Mouse (Mus musculus) heart, embryonic 13.5 days (tissue): ENCODE results near the gene Atg4d. TPM values are rescaled to one million over a fixed set of nuclear protein-coding genes. Genes with fewer than 3 reads are reported as not detected.
A peak's percentile ranks its signal among the peaks of the same experiment; 100 is the strongest.
"Not testable (repeated sequence)": the region's sequence is repeated elsewhere in the genome, so short reads cannot be mapped to it uniquely, and the experiment has no call there.

Source experiments
- ATAC-seq: fragments of 200-750 bp; cut with Nextera tagmentation; 2 replicates; pipeline ENCODE4 v1.8.0; 2017; ENCODE audit warnings: moderate TSS enrichment; ENCODE audit not compliant: insufficient number of reproducible peaks, low FRiP score, low TSS enrichment; ENCODE audit errors: extremely low read depth
- H3K27ac ChIP-seq: fragments of 300-500 bp; sonication (generic); replicated peaks from 2 replicates; pipeline ENCODE4 v1.5.1; 2015; ENCODE audit warnings: moderate library complexity, mild to moderate bottlenecking, inconsistent platforms
- H3K27me3 ChIP-seq: fragments of 300-500 bp; sonication (generic); replicated peaks from 2 replicates; pipeline ENCODE4 v1.6.1; 2015; ENCODE audit warnings: mild to moderate bottlenecking, inconsistent platforms
- H3K36me3 ChIP-seq: fragments of 300-500 bp; sonication (generic); 2 replicates; pipeline ENCODE4 v1.6.1; 2015; ENCODE audit warnings: mild to moderate bottlenecking, inconsistent platforms
- H3K4me1 ChIP-seq: fragments of 300-500 bp; sonication (generic); 2 replicates; pipeline ENCODE4 v1.6.1; 2015; ENCODE audit warnings: inconsistent platforms
- H3K4me2 ChIP-seq: fragments of 300-500 bp; sonication (generic); 2 replicates; pipeline ENCODE4 v1.6.1; 2015; ENCODE audit warnings: inconsistent platforms, mild to moderate bottlenecking, moderate library complexity
- H3K4me3 ChIP-seq: fragments of 300-500 bp; sonication (generic); 2 replicates; pipeline ENCODE4 v1.5.1; 2015; ENCODE audit warnings: moderate library complexity, mild to moderate bottlenecking, inconsistent platforms
- H3K9ac ChIP-seq: fragments of 300-500 bp; sonication (generic); 2 replicates; pipeline ENCODE4 v1.6.1; 2015; ENCODE audit warnings: inconsistent platforms, mild to moderate bottlenecking, moderate library complexity
- H3K9me3 ChIP-seq: fragments of 300-500 bp; sonication (generic); 2 replicates; pipeline ENCODE4 v1.6.1; 2016; ENCODE audit warnings: inconsistent platforms
- WGBS: fragments of 180-500 bp; shearing (Covaris S2); methylation state at CpG from one replicate; pipeline ENCODE4 v1.1.7; 2015; ENCODE audit warnings: mixed read lengths; 5-methylcytosine and 5-hydroxymethylcytosine counted together
- polyA plus RNA-seq: library from polyadenylated mRNA; unstranded; fragments of >200 nt; fragmentation: Nextera tagmentation; extraction: Ambion mirVana; gene quantifications from 2 replicates; pipeline ENCODE4 v1.2.1, GENCODE M21; 2015

The Atg4d gene
- polyA plus RNA-seq: 41.6 and 51.4 TPM in 2 replicates

GRCm38 (mm10) chr9:21265000-21265561 is at the start of gene Atg4d:
TSS of gene Atg4d (plus strand) at chr9:21265293.
- Histone ChIP-seq H3K9ac (peak within 1 kb of the TSS; percentile 91), H3K4me2 (peak within 1 kb of the TSS; percentile 84), H3K27ac (peak within 1 kb of the TSS; percentile 83), H3K4me1 (peaks cover 31% of the 10 kb centered on the region), H3K36me3 (peaks cover 34% of the 10 kb centered on the region), H3K9me3 (no peaks in the 10 kb centered on the region), H3K4me3 (peak within 1 kb of the TSS; percentile 79), H3K27me3 (no peaks in the 10 kb centered on the region)
- WGBS: under 1% methylated on average over 49 of the region's 49 CpGs
- ATAC-seq: peak; percentile 99

- no peak for ATAC-seq
- WGBS: 69% methylated on average over 25 of the region's 25 CpGs
Measured at GRCm38 (mm10) chr9:21216050-21216841, 48.8 kb upstream of the Atg4d start.

GRCm38 (mm10) chr9:21219820-21220219 is 45.3 kb upstream of the Atg4d start:
- no peak overlapping the region for H3K4me2 ChIP-seq
- no peak overlapping the region for H3K9ac ChIP-seq
- H3K4me1 ChIP-seq: peaks cover 12% of the 10 kb centered on the region
- no peak overlapping the region for H3K4me3 ChIP-seq
- no peaks in the 10 kb centered on the region for H3K27me3 ChIP-seq
- no peaks in the 10 kb centered on the region for H3K36me3 ChIP-seq
- H3K27ac ChIP-seq: no peak overlapping the region
- H3K9me3 ChIP-seq: peaks cover 3% of the 10 kb centered on the region; the same call in 1 of the 2 replicates
- no peak for ATAC-seq
- WGBS: 53% methylated on average over 3 of the region's 3 CpGs

More at GRCm38 (mm10) chr9:21216050-21216841, 48.8 kb upstream of the Atg4d start:
- Histone ChIP-seq H3K4me1 (peaks cover 6% of the 10 kb centered on the region), H3K9me3 (no peaks in the 10 kb centered on the region), H3K27me3 (no peaks in the 10 kb centered on the region), H3K4me2 (no peak overlapping the region), H3K27ac (no peak overlapping the region), H3K9ac (no peak overlapping the region), H3K4me3 (no peak overlapping the region), H3K36me3 (peaks cover 6% of the 10 kb centered on the region; the same call in 1 of the 2 replicates)

- Histone ChIP-seq H3K4me2 (peak overlapping the region; percentile 69), H3K9ac (peak overlapping the region; percentile 71), H3K4me1 (peaks cover 21% of the 10 kb centered on the region), H3K9me3 (peaks cover 3% of the 10 kb centered on the region; the same call in 1 of the 2 replicates), H3K27ac (peak overlapping the region; percentile 81), H3K4me3 (peak overlapping the region; percentile 44), H3K36me3 (no peaks in the 10 kb centered on the region), H3K27me3 (no peaks in the 10 kb centered on the region)
- 7% methylated on average over 21 of the region's 21 CpGs for WGBS
- peak; percentile 88 for ATAC-seq
Measured at GRCm38 (mm10) chr9:21220490-21221382, 44.4 kb upstream of the Atg4d start.

GRCm38 (mm10) chr9:21221383-21221929 is 43.6 kb upstream of the Atg4d start:
- Histone ChIP-seq H3K4me2 (peak overlapping the region; percentile 69), H3K27me3 (no peaks in the 10 kb centered on the region), H3K4me1 (peaks cover 23% of the 10 kb centered on the region), H3K36me3 (no peaks in the 10 kb centered on the region), H3K9me3 (peaks cover 3% of the 10 kb centered on the region; the same call in 1 of the 2 replicates), H3K9ac (peak overlapping the region; percentile 71), H3K4me3 (peak overlapping the region; percentile 44), H3K27ac (peak overlapping the region; percentile 81)
- 16% methylated on average over 7 of the region's 7 CpGs for WGBS
- ATAC-seq: no peak

GRCm38 (mm10) chr9:21223490-21223889 is 41.6 kb upstream of the Atg4d start:
- ATAC-seq, H3K4me2 ChIP-seq, H3K9ac ChIP-seq, H3K27ac ChIP-seq, H3K27me3 ChIP-seq, H3K9me3 ChIP-seq, H3K36me3 ChIP-seq, H3K4me3 ChIP-seq: not testable (repeated sequence)
- H3K4me1 ChIP-seq: peaks cover 38% of the 10 kb centered on the region
- 74% methylated on average over 2 of the region's 2 CpGs for WGBS

- Histone ChIP-seq H3K27me3 (no peaks in the 10 kb centered on the region), H3K36me3 (peaks cover 3% of the 10 kb centered on the region), H3K27ac (no peak overlapping the region), H3K9ac (no peak overlapping the region), H3K9me3 (peaks cover 3% of the 10 kb centered on the region; the same call in 1 of the 2 replicates), H3K4me3 (no peak overlapping the region), H3K4me1 (peaks cover 38% of the 10 kb centered on the region), H3K4me2 (no peak overlapping the region)
- ATAC-seq: no peak
- 87% methylated on average over 6 of the region's 6 CpGs for WGBS
Measured at GRCm38 (mm10) chr9:21223906-21224305, 41.2 kb upstream of the Atg4d start.

- 20% methylated on average over 26 of the region's 26 CpGs for WGBS
- peak overlapping the region; percentile 74 for H3K27ac ChIP-seq
Measured at GRCm38 (mm10) chr9:21224576-21225414, 40.3 kb upstream of the Atg4d start.

GRCm38 (mm10) chr9:21225415-21225758 is 39.7 kb upstream of the Atg4d start:
- Histone ChIP-seq H3K9ac (peak overlapping the region; percentile 78), H3K4me3 (peak overlapping the region; percentile 50), H3K27me3 (no peaks in the 10 kb centered on the region), H3K36me3 (peaks cover 18% of the 10 kb centered on the region), H3K27ac (peak overlapping the region; percentile 74), H3K4me2 (peak overlapping the region; percentile 72), H3K4me1 (peaks cover 38% of the 10 kb centered on the region), H3K9me3 (peaks cover 3% of the 10 kb centered on the region; the same call in 1 of the 2 replicates)
- no peak for ATAC-seq
- WGBS: 21% methylated on average over 7 of the region's 7 CpGs

More at GRCm38 (mm10) chr9:21224576-21225414, 40.3 kb upstream of the Atg4d start:
- peak overlapping the region; percentile 78 for H3K9ac ChIP-seq
- no peaks in the 10 kb centered on the region for H3K27me3 ChIP-seq
- peaks cover 12% of the 10 kb centered on the region for H3K36me3 ChIP-seq
- ATAC-seq: no peak
- H3K4me3 ChIP-seq: peak overlapping the region; percentile 50
- H3K9me3 ChIP-seq: peaks cover 3% of the 10 kb centered on the region; the same call in 1 of the 2 replicates
- peaks cover 38% of the 10 kb centered on the region for H3K4me1 ChIP-seq
- peak overlapping the region; percentile 72 for H3K4me2 ChIP-seq

GRCm38 (mm10) chr9:21227342-21227741 is 37.8 kb upstream of the Atg4d start:
- no peak for ATAC-seq
- Histone ChIP-seq H3K36me3 (peaks cover 37% of the 10 kb centered on the region), H3K27ac (no peak overlapping the region), H3K4me1 (peaks cover 26% of the 10 kb centered on the region), H3K27me3 (no peaks in the 10 kb centered on the region), H3K4me2 (peak overlapping the region; percentile 66), H3K9ac (peak overlapping the region; percentile 75), H3K4me3 (peak overlapping the region; percentile 40), H3K9me3 (peaks cover 3% of the 10 kb centered on the region; the same call in 1 of the 2 replicates)
- 8% methylated on average over 16 of the region's 16 CpGs for WGBS
